Mouse (Mus musculus) megakaryocyte, embryonic 14.5 days (primary cell): ENCODE measurements at regions not wholly inside any gene's neighbourhood (a gene's known extent, or its start where the extent isn't known, plus 50 kb on each side); places are given as distances from the start of the nearest gene placed in this dataset.

Experiments used
- FLI1 ChIP-seq: IDR thresholded peaks from 2 replicates; pipeline ENCODE4 v1.6.1; 2012; ENCODE audit warnings: low read length, inconsistent platforms, mixed read lengths
- GATA1 ChIP-seq: IDR thresholded peaks from 3 replicates; pipeline ENCODE4 v1.6.1; 2012; ENCODE audit warnings: mixed read lengths, low read length, inconsistent platforms, borderline replicate concordance

DNA sequence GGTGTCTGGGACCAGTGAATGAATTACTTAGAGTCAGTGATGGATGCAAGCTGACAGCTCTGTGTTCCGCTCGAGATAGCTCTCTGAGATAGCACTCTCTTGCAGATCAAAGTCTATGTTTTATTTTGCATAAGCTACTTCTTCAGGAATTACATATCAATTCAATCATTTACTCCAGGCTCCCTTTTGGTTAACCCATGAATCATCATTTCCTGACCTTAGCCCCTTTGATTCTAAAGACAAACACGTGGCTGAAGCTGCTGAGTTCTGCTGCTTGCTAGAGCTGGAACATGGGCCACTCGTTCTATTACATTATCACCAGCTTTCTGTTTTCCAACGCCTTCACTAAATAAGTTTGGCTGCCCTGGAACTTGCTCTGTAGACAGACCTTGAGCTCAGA lies 343.2 kb downstream of the Gm49356 start:
- no peak for TF ChIP-seq GATA1
- TF ChIP-seq FLI1: no peak
